Mouse (Mus musculus) bone marrow, adult 2 months (tissue): ENCODE data around the gene Tardbp.

Experiments
- CTCF ChIP-seq: fragments of 200-500 bp; IDR thresholded peaks from 2 replicates; pipeline ENCODE4 v1.5.1; 2011; ENCODE audit warnings: low read length, control low read depth; ENCODE audit not compliant: control insufficient read depth, insufficient read depth
- POLR2A ChIP-seq: fragments of 200-500 bp; IDR thresholded peaks from 2 replicates; pipeline ENCODE4 v1.6.1; 2011; ENCODE audit warnings: low read depth, mild to moderate bottlenecking, control low read depth, low read length, borderline replicate concordance; ENCODE audit not compliant: control insufficient read depth

DNA sequence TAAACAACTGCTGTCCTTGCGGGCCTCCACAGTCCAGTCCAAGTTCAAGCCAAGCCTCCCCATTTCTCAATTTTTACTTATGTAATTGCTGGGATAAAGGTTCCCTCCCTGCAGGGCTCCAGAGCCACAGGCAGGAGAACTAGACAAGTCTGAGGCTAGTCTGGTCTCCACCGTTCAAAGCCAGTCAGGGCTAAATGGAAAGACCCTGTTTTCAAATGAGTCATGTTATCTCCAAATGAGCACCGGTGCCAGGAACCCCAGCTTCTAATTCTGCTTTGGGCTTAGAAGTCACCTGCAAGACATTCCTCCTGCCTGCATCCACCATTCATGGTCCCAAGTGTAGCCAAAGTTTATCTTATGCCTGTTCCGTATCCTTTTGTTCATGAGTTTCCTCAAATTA lies 24.9 kb downstream of the Tardbp start:
- TF ChIP-seq POLR2A (no peak), CTCF (no peak)
